Mouse (Mus musculus) thymus, adult 2 months (tissue): ENCODE measurements around the gene Tmem132b. TPM values are rescaled to one million over a fixed set of nuclear protein-coding genes. Genes with fewer than 3 reads are reported as not detected.

Experiments
- DNase-seq: peaks from one replicate; pipeline ENCODE4 v3.0.0; 2021
- H3K27ac ChIP-seq: fragments of 200-500 bp; 2 replicates; pipeline ENCODE4 v1.5.1; 2012; ENCODE audit warnings: low read length, control low read depth; ENCODE audit not compliant: control insufficient read depth, insufficient read depth
- H3K27me3 ChIP-seq: fragments of 200-500 bp; 2 replicates; pipeline ENCODE4 v1.6.1; 2012; ENCODE audit warnings: mild to moderate bottlenecking, low read length, moderate library complexity, mixed read lengths; ENCODE audit not compliant: control insufficient read depth, insufficient read depth
- H3K36me3 ChIP-seq: fragments of 200-500 bp; 2 replicates; pipeline ENCODE4 v1.6.1; 2012; ENCODE audit warnings: mild to moderate bottlenecking, low read length, moderate library complexity; ENCODE audit not compliant: control insufficient read depth, insufficient read depth
- H3K4me1 ChIP-seq: fragments of 200-500 bp; replicated peaks from 2 replicates; pipeline ENCODE4 v1.6.1; 2012; ENCODE audit warnings: low read length; ENCODE audit not compliant: control insufficient read depth, insufficient read depth
- H3K4me3 ChIP-seq: fragments of 200-500 bp; 2 replicates; pipeline ENCODE4 v1.5.1; 2012; ENCODE audit warnings: mild to moderate bottlenecking, low read length, control low read depth, moderate library complexity; ENCODE audit not compliant: control insufficient read depth, insufficient read depth
- CTCF ChIP-seq: fragments of 200-500 bp; IDR thresholded peaks from 2 replicates; pipeline ENCODE4 v1.5.1; 2012; ENCODE audit warnings: mild to moderate bottlenecking, control low read depth, low read length, moderate library complexity, borderline replicate concordance; ENCODE audit not compliant: control insufficient read depth, poor library complexity, insufficient read depth; ENCODE audit errors: extremely low read depth
- POLR2A ChIP-seq: fragments of 200-500 bp; IDR thresholded peaks from 2 replicates; pipeline ENCODE4 v1.6.1; 2012; ENCODE audit warnings: mild to moderate bottlenecking, low read length, control low read depth, moderate library complexity; ENCODE audit not compliant: control insufficient read depth, poor library complexity, insufficient read depth; ENCODE audit errors: extremely low read depth
- WGBS: fragments of 180-500 bp; shearing (Covaris S2); methylation state at CpG from one replicate; pipeline ENCODE4 v1.1.7; 2018; 5-methylcytosine and 5-hydroxymethylcytosine counted together
- polyA plus RNA-seq: library from polyadenylated mRNA; depleted of rRNA; stranded (reverse); fragments of >200 nt; gene quantifications from 2 replicates; pipeline ENCODE4 v1.2.3, GENCODE M21; 2012

Gene Tmem132b
- polyA plus RNA-seq, 1 experiment, result 0.15 TPM

DNA sequence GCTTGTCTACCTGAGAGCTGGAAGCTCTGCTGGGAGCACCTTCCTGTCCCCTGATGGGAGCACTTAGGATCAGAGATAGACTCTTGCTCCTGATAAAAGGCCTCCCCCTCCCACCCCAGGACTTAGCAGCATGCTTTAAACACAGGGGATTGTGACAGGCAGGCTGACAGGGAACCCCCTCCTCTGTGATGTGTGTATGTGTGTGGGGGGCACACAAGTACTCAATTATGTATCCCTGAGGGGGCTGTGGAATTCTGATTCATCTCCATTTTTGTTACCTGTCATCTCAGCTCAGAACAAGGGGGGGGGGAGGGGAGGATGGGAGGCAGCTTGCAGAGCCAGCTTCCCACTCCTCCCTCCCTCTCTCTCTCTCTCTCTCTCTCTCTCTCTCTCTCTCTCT is 36.9 kb downstream of the Tmem132b start:
- TF ChIP-seq CTCF, result no peak
- TF ChIP-seq POLR2A, result no peak
- Histone ChIP-seq H3K27me3 (no peaks in the 10 kb centered on the region), H3K27ac (no peak overlapping the region), H3K4me1 (no peaks in the 10 kb centered on the region), H3K4me3 (no peak overlapping the region), H3K36me3 (no peaks in the 10 kb centered on the region)
- no peak for DNase-seq

GRCm38 (mm10) chr5:125572011-125572410 is 40.4 kb downstream of the Tmem132b start:
- TF ChIP-seq POLR2A (no peak), CTCF (no peak)
- H3K27ac ChIP-seq, result no peak overlapping the region
- no peaks in the 10 kb centered on the region for H3K27me3 ChIP-seq
- 90% methylated on average over 5 of the region's 5 CpGs for WGBS
- no peak overlapping the region for H3K4me3 ChIP-seq
- H3K36me3 ChIP-seq, result no peaks in the 10 kb centered on the region
- H3K4me1 ChIP-seq, result no peaks in the 10 kb centered on the region
- DNase-seq, result no peak

GRCm38 (mm10) chr5:125574886-125575285 is 43.3 kb downstream of the Tmem132b start:
- Histone ChIP-seq H3K27me3 (no peaks in the 10 kb centered on the region), H3K27ac (no peak overlapping the region), H3K4me1 (no peaks in the 10 kb centered on the region), H3K36me3 (no peaks in the 10 kb centered on the region), H3K4me3 (no peak overlapping the region)
- DNase-seq, result no peak
- no peak for TF ChIP-seq CTCF
- TF ChIP-seq POLR2A, result no peak
- WGBS, result 45% methylated on average over 8 of the region's 8 CpGs

DNA sequence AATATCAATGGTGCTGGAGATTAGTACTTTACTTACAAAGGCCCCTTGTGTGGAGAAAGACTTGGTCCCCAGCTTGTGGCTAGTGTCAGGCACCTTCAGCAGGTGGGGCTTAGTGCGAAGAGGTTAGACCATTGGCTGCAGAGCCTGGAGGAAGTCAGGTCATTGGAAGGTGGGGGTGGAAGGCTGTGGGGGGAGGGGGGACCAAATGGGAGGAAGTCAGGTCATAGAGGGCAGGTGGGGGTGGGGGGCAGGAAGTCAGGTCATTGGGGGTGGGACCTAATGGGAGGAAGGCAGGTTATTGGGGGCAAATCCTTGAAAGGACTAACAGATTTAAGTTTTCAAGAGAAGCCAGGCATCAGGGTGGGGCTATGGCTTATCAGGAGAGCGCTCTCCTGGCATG is 44.3 kb downstream of the Tmem132b start:
- Histone ChIP-seq H3K4me3 (no peak overlapping the region), H3K36me3 (no peaks in the 10 kb centered on the region), H3K27ac (no peak overlapping the region), H3K27me3 (no peaks in the 10 kb centered on the region), H3K4me1 (no peaks in the 10 kb centered on the region)
- DNase-seq, result no peak
- WGBS, result 81% methylated on average over 2 of the region's 2 CpGs
- TF ChIP-seq CTCF (no peak), POLR2A (no peak)

DNA sequence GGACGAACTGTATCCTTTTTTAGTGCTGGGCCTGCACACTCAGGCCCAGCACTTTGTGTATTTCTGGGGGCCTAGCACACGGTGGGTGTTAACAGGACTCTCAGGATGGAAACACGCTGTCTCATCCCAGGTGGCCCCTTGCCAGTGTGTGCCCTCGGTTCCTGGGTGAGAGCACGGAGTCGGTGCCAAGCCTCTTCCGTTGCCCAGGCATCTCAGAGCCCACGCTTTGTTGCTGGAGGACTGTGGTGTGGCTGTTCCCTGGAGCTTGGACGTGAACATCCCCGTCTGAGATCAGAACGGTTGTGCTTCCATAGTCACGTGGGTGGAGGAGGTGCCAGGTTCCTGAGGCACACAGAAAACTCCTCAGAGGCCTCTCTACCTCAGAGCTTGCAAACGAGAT is 47.1 kb downstream of the Tmem132b start:
- Histone ChIP-seq H3K4me3 (no peak overlapping the region), H3K4me1 (no peaks in the 10 kb centered on the region), H3K27ac (no peak overlapping the region), H3K27me3 (no peaks in the 10 kb centered on the region), H3K36me3 (no peaks in the 10 kb centered on the region)
- 84% methylated on average over 13 of the region's 13 CpGs for WGBS
- TF ChIP-seq CTCF, result no peak
- no peak for TF ChIP-seq POLR2A
- DNase-seq, result no peak

DNA sequence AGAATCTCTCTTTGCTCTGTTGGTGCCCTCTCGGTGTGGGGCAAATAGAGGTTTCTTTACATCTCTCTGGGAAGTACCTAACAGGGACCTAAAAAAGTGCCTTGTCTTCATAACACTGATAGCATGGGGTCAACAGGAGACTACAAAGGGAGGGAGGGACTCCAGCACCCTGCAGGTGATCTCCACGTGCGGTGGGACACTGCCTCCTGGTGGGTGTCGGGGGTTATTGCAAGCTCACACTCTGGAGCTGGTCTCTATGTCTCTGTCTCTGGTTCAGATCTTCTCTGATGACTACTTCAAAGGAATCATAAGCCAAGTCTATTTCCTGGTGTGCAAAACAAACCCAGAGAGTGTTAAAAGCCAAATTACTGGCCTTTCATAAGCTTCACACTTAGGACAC is 47.6 kb downstream of the Tmem132b start:
- DNase-seq, result peak; percentile 5
- WGBS, result 54% methylated on average over 4 of the region's 4 CpGs
- no peaks in the 10 kb centered on the region for H3K4me1 ChIP-seq
- no peaks in the 10 kb centered on the region for H3K27me3 ChIP-seq
- H3K4me3 ChIP-seq, result no peak overlapping the region
- H3K36me3 ChIP-seq, result no peaks in the 10 kb centered on the region
- H3K27ac ChIP-seq, result no peak overlapping the region
- no peak for TF ChIP-seq CTCF
- no peak for TF ChIP-seq POLR2A

GRCm38 (mm10) chr5:125583298-125583697 is 51.7 kb downstream of the Tmem132b start:
- Histone ChIP-seq H3K4me1 (no peaks in the 10 kb centered on the region), H3K27me3 (no peaks in the 10 kb centered on the region), H3K4me3 (no peak overlapping the region), H3K27ac (no peak overlapping the region), H3K36me3 (no peaks in the 10 kb centered on the region)
- WGBS, result 77% methylated on average over 2 of the region's 2 CpGs
- DNase-seq, result no peak
- TF ChIP-seq POLR2A (no peak), CTCF (no peak)
